8 mouse cellular contexts compared by ENCODE assay signal in the genomic region with DNA sequence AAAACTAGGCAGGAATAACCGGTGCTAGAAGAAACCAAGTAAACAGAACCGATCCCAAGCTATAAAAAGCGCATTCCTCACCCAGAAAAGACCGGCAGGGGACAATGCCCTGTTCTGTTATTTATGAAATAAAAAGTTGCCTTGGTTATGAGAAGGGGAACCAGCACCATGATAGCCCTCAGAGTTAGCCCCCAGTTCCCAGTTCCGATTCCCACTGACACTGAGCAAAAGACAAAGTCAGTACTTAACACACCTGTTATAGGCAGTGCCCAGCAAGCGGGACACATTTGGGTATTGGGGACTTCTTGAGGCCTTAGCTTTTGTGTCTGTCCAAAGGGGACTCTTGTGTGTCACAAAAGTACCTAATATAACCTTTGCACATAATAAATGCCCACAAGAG. TPM values are rescaled to one million over a fixed set of nuclear protein-coding genes. Genes with fewer than 3 reads are reported as not detected.
A peak's percentile ranks its signal among the peaks of the same experiment; 100 is the strongest.
DNase-seq lines count a peak whose midpoint lies in the region; ATAC-seq and TF ChIP-seq lines count a peak whose summit lies in the region.

No protein-coding gene starts in this region.

- peak; percentile 21 for DNase-seq in adrenal gland, adult 2 months
- DNase-seq in adrenal gland, postnatal 10 days, result no peak
- no peak for DNase-seq in ovary, adult 18-20 months (ENCODE audit: low spot score)
- no peak for DNase-seq in thymus, postnatal 14 days
- DNase-seq in spleen, adult 18-20 months, result no peak

- H3K9ac ChIP-seq in heart, embryonic 13.5 days, result peak overlapping the region; percentile 97
- H3K9ac ChIP-seq in liver, embryonic 15.5 days, result peak overlapping the region; percentile 72

- no peaks in the 10 kb centered on the region for H3K27me3 ChIP-seq in E14TG2a.4 (ENCODE audit: insufficient read depth, low read length)
- no peaks in the 10 kb centered on the region for H3K27me3 ChIP-seq in heart, embryonic 13.5 days (replicated peaks)
- H3K27me3 ChIP-seq in liver, embryonic 15.5 days, result no peaks in the 10 kb centered on the region

- H3K27ac ChIP-seq in heart, embryonic 13.5 days (replicated peaks), result peak overlapping the region; percentile 99
- peak overlapping the region; percentile 88 for H3K27ac ChIP-seq in liver, embryonic 15.5 days (replicated peaks)

- no peak for ATAC-seq in heart, embryonic 13.5 days (ENCODE audit: extremely low read depth, insufficient number of reproducible peaks, low FRiP score, low TSS enrichment)
- ATAC-seq in liver, embryonic 15.5 days (ENCODE audit: insufficient read depth), result no peak

- 27% methylated on average over 6 of the region's 6 CpGs for WGBS in heart, embryonic 13.5 days
- 23% methylated on average over 6 of the region's 6 CpGs for WGBS in liver, embryonic 15.5 days (ENCODE audit: insufficient replicate concordance)

- peak overlapping the region; percentile 93 for H3K4me3 ChIP-seq in E14TG2a.4 (replicated peaks; ENCODE audit: low read length)
- H3K4me3 ChIP-seq in heart, embryonic 13.5 days, result peak overlapping the region; percentile 87
- peak overlapping the region; percentile 74 for H3K4me3 ChIP-seq in liver, embryonic 15.5 days (replicated peaks)

- H3K4me1 ChIP-seq in E14TG2a.4 (replicated peaks; ENCODE audit: low read depth, low read length), result peaks cover 38% of the 10 kb centered on the region
- peaks cover 25% of the 10 kb centered on the region for H3K4me1 ChIP-seq in heart, embryonic 13.5 days
- H3K4me1 ChIP-seq in liver, embryonic 15.5 days (replicated peaks), result peaks cover 35% of the 10 kb centered on the region

- TF ChIP-seq CTCF in E14TG2a.4 (conservative IDR thresholded peaks at IDR 0.05; ENCODE audit: low read length), result no peak

- H3K9me3 ChIP-seq in E14TG2a.4 (ENCODE audit: low read length), result no peaks in the 10 kb centered on the region
- no peaks in the 10 kb centered on the region for H3K9me3 ChIP-seq in heart, embryonic 13.5 days
- no peaks in the 10 kb centered on the region for H3K9me3 ChIP-seq in liver, embryonic 15.5 days (replicated peaks)

- peak overlapping the region; percentile 77 for H3K4me2 ChIP-seq in heart, embryonic 13.5 days
- H3K4me2 ChIP-seq in liver, embryonic 15.5 days, result peak overlapping the region; percentile 91

- no peaks in the 10 kb centered on the region for H3K36me3 ChIP-seq in E14TG2a.4 (ENCODE audit: insufficient read depth, low read length)
- no peaks in the 10 kb centered on the region for H3K36me3 ChIP-seq in heart, embryonic 13.5 days
- no peaks in the 10 kb centered on the region for H3K36me3 ChIP-seq in liver, embryonic 15.5 days (replicated peaks)

RNA-seq across cellular contexts. Expression of gene Pank1, which starts 0.4 kb away (rescaled TPM):
- 10 to 100 TPM; 64.5 to 83.6 TPM for total RNA-seq in adrenal gland, adult 2 months (2021)
- polyA plus RNA-seq in adrenal gland, adult 2 months (2012; rRNA removed), result 4.7 and 6.1 TPM in 2 replicates
- 100 to 1,000 TPM in 1 of 2 experiments, 10 to 100 TPM in 1; 95.0 to 135 TPM for total RNA-seq in adrenal gland, postnatal 10 days (2021)
- polyA plus RNA-seq in heart, embryonic 13.5 days (2015; fragmentation: Nextera tagmentation; extraction: Ambion mirVana), result 9.0 and 10.1 TPM in 2 replicates
- 8.3 and 8.6 TPM in 2 replicates for polyA plus RNA-seq in liver, embryonic 15.5 days (2015; fragmentation: Nextera tagmentation; extraction: Ambion mirVana)

RNA-seq across cellular contexts. Expression of gene Kif20b, which starts 42.5 kb away (rescaled TPM):
- total RNA-seq in adrenal gland, adult 2 months (2021), result 1 to 10 TPM; 1.4 to 2.9 TPM
- not detected in 2 replicates for polyA plus RNA-seq in adrenal gland, adult 2 months (2012; rRNA removed)
- total RNA-seq in adrenal gland, postnatal 10 days (2021), result 10 to 100 TPM; 10.7 to 13.8 TPM
- 33.5 and 36.0 TPM in 2 replicates for polyA plus RNA-seq in heart, embryonic 13.5 days (2015; fragmentation: Nextera tagmentation; extraction: Ambion mirVana)
- polyA plus RNA-seq in liver, embryonic 15.5 days (2015; fragmentation: Nextera tagmentation; extraction: Ambion mirVana), result 32.6 and 32.8 TPM in 2 replicates

Comparison
In these comparisons a context has a peak if more than half of its experiments do, and no peak if none do; other contexts are left out.
1. RNA of gene Kif20b, which starts 42.5 kb away (polyA plus RNA-seq): 33.5 to 36.0 TPM in heart, embryonic 13.5 days and 32.6 to 32.8 TPM in liver, embryonic 15.5 days; not detected in adrenal gland, adult 2 months; every median in the first group is over 10 times any median in the second.
2. Peak in every context shown above with its lines, with median percentiles within 50 percentile points of each other: H3K4me3 ChIP-seq.